Mouse (Mus musculus): ENCODE results near the gene Btnl6.
"Not testable (repeated sequence)": the region's sequence is repeated elsewhere in the genome, so short reads cannot be mapped to it uniquely, and the experiment has no call there.

Btnl6 gene

DNA sequence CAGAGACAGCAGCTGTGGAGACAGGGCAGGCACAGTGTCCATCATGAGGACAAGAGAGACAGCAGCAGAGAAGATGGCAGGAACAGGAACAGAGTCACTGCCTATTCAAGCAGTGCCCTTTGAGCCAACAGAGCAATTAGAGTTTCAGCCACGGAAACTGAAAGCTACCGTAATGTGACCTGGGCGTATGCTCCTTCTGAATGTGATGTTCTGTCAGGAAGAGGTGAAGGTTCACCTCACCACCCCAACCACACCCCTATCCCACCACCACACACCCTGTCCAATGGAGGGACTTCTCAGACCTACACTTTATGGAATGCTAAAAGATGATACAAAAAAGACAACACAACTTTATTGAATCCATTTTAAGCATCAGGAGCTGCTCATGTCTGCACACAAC lies 19.8 kb downstream of the Btnl6 start:
- not testable (repeated sequence) for DNase-seq (ENCODE audit: low spot score)

DNA sequence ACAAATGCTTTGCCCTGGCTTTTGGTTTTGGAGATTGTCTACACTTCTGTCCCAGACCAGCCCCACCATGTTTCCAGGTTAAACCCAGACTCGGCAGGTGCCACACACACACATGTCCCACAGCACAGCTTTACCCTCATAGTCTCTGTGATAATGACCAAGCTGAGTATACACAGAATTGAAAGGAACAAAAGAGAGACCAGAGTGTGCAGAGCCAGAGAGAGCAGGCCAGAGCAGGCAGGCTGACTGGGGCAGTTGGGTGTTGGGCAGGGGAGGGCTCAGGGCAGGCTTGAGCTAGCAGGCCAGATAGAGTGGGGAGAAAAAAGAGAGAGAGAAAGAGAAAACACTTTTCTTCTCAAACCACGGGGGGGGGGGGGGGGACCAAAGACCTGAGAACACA lies 20.6 kb downstream of the Btnl6 start:
- no peak for DNase-seq (ENCODE audit: low spot score)

DNA sequence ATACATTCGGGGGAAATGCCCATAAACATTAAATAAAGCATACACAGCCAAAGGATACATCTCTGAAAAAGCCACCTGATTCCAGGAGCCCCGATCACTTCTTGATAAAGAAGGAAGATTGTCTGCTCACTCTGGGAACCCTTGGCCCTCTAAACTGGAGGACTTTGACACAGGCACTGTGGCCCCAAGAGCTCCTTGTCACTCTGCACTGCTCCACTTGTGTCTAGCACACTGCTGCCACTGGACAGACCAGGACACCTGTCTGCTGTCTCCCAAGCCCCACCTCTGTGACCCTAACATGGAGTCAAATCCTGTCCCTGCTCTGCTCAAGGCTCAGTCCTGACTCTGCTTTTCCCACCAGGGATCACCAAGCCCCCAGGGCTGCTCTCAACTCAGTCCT lies 22.0 kb downstream of the Btnl6 start:
- not testable (repeated sequence) for DNase-seq (ENCODE audit: low spot score)

DNA sequence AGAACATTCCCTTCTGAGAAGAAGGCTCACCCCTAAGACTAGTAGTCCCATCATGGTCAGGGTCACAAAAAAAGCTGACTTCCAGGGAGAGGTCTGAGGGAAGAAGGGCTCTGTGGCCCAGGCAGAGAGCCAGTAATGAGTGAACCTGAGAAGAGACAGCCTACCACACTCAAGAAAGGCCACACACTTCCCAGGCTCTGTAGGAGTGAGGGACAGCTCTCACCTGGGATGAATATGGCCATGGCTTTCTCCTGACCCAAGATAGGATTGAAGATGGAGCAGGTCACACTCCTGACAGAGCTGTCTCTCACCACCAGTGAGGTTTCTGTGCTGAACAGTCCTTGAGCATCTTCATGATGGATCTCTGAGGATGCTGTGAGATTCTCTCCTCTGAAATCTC lies 24.4 kb downstream of the Btnl6 start:
- no peak for DNase-seq (ENCODE audit: low spot score)

DNA sequence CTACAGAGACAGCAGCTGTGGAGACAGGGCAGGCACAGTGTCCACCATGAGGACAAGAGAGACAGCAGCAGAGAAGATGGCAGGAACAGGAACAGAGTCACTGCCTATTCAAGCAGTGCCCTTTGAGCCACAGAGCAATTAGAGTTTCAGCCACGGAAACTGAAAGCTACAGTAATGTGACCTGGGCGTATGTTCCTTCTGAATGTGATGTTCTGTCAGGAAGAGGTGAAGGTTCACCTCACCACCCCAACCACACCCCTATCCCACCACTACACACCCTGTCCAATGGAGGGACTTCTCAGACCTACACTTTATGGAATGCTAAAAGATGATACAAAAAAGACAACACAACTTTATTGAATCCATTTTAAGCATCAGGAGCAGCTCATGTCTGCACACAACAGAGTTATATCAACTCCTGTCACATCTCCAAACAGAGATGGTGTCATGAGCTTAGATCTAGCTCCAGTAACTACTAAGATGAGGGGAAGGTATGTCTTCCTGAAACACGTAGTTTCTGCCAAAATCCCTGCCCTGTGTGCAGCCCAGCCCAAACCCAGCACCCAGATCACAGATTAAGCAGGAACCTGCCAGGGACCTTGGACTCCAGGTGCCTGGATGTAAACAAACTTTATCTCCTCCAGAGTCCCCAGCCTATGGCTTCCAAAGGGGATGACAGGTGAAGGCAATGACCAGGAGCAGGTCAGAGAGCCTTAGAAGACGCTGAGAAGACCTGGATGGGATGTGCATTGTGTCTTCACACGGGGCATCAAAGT lies 39.7 kb downstream of the Btnl6 start, which contains the start of gene Btnl4:
TSS of gene Btnl4 (minus strand) at position 81 of the 776 bp plus-strand sequence.
- DNase-seq (ENCODE audit: low spot score) = not testable (repeated sequence)

DNA sequence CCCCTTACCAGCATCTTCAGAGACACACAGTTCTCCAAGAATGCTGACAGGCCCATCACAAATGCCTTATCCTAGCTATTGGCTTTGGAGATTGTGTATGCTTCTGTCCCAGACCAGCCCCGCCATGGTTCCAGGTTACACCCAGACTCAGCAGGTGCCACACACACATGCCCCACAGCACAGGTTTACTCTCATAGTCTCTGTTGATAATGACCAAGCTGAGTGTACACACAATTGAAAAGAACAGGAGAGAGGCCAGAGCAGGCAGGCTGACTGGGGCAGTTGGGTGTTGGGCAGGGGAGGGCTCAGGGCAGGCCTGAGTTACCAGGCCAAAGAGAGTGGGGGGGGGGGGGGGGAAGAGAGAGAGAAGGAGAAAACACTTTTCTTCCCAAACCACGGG lies 40.7 kb downstream of the Btnl6 start:
- no peak for DNase-seq (ENCODE audit: low spot score)

DNA sequence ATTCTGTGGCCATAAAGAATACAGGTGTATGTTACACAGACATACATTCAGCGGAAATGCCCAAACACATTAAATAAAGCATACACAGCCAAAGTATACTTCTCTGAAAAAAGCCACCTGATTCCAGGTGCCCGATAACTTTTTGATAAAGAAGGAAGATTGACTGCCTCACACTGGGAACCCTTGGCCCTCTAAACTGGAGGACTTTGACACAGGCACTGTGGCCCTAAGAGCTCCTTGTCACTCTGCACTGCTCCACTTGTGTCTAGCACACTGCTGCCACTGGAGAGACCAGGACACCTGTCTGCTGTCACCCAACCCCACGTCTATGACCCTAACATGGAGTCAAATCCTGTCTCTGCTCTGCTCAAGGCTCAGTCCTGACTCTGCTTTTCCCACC lies 42.1 kb downstream of the Btnl6 start:
- DNase-seq (ENCODE audit: low spot score) = no peak

DNA sequence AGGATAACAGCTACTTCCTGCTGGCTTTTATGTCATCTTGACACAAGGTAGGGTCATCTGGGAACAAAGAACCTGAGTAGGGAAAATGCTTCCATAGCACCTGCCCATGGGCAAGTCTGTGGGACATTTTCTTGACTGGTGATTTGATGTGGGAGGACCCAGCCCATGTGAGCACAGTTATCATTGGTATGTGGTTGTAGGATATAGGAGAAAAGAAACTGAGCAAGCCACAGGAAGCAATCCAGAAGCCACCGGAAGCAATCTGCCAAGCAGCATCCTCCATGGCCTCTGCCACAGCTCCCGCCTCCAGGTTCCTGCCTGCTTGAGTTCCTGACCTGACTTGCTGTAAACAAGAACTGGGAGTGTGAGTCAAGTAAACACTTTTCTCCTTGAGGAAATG lies 46.7 kb downstream of the Btnl6 start:
- no peak for DNase-seq (ENCODE audit: low spot score)

DNA sequence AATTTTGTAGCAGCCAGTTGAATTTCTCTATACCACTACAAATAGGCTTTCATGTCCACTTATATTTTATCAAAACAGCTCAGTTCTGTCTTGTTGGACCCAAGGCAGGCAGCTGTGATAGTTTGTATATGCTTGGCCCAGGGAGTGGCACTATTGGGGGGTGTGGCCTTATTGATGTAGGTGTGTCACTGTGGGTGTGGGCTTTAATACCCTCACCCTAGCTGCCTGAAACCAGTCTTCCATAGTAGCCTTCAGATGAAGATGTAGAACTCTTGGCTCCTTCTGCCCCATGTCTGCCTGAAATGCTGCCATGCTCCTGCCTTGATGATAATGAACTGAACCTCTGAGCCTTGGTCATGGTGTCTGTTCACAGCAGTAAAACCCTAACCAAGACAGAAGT lies 51.2 kb downstream of the Btnl6 start:
- not testable (repeated sequence) for DNase-seq (ENCODE audit: low spot score)

DNA sequence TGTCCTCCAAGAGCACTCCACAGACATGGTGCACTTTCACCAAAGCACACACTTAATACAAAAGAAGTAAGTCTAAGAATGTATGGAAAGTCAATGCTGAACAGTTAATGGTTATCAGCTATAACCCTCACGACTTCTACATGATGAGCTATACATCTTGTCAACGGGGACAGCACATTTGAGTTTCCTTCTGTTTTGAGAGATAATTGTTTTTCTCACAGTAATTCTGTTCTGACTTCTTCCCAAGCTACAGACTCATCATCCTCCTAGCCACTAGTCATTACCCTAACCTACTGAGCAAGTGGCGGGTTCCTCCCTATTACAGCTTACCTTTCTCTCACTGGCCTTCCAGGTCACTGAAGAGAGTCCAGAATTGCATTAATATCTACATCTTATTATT lies 57.9 kb downstream of the Btnl6 start:
- DNase-seq (ENCODE audit: low spot score) = no peak
